ENCODE assay signal across 20 mouse cellular contexts in the genomic region with DNA sequence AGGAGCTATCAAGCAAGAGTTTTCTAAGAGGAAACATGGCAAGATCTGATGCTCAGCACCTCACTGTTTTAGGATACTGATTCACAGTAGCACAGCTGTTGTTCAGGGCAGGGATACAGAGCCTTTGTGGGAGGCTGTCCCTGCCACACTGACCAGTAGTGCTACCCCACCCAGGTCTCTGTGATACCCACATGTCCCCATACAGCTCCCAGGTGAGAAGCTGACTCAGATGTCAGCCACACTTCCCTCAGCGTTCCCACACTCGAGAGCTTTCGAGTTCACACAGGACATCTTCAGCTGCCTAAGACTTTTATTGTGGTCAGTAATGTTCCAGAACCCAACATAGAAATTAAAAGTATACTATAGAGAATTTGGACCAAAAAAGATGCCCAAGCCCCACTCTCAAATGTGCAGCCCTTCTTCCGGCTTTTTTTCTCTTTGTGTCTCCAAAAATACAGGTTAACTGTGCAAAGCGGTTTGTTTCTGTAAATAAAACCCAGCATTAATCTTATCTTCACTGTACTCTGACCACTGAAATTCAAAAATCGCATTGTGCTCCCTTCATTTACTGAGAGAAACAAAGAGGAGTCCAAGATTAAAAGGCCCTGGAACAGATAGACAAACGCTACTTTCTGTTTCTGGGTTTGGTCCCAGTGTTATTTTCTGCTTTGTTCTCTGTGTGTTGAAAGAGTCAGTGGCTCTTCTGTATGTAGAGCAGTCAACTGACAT. TPM values are rescaled to one million over a fixed set of nuclear protein-coding genes. Genes with fewer than 3 reads are reported as not detected.
A peak's percentile ranks its signal among the peaks of the same experiment; 100 is the strongest.
DNase-seq lines count a peak whose midpoint lies in the region; ATAC-seq and TF ChIP-seq lines count a peak whose summit lies in the region.
"Had no signal": no experiment of that assay in that cellular context is flagged by ENCODE, and none has a peak within 500 bp of the region (broad histone marks: within the 10 kb centered on the region; RNA-seq: fewer than 3 reads in every experiment).

No protein-coding gene starts in this region.

- H3K9ac ChIP-seq in midbrain, embryonic 11.5 days (ENCODE audit: low read length) = no peak overlapping the region
- H3K9ac ChIP-seq: forebrain, embryonic 12.5 days; midbrain, embryonic 13.5 days had no signal

- H3K36me3 ChIP-seq in midbrain, embryonic 11.5 days (ENCODE audit: control insufficient read depth, insufficient read depth, low read length) = no peaks in the 10 kb centered on the region
- H3K36me3 ChIP-seq in midbrain, embryonic 10.5 days = no peaks in the 10 kb centered on the region
- H3K36me3 ChIP-seq in G1E (replicated peaks) = peaks cover 87% of the 10 kb centered on the region
- H3K36me3 ChIP-seq: forebrain, embryonic 12.5 days; hindbrain, embryonic 10.5 days; midbrain, embryonic 13.5 days had no signal

- intact Hi-C loops in left cerebral cortex, postnatal 10 days (cut with DNase I) = no loop called here

- H3K9me3 ChIP-seq in midbrain, embryonic 11.5 days (ENCODE audit: control insufficient read depth, low read length) = no peaks in the 10 kb centered on the region
- no peaks in the 10 kb centered on the region for H3K9me3 ChIP-seq in midbrain, embryonic 10.5 days (replicated peaks)
- no peaks in the 10 kb centered on the region for H3K9me3 ChIP-seq in G1E (replicated peaks)
- H3K9me3 ChIP-seq: forebrain, embryonic 12.5 days; hindbrain, embryonic 10.5 days; midbrain, embryonic 13.5 days had no signal

- peak; percentile 69 for DNase-seq in midbrain, embryonic 11.5 days (ENCODE audit: low spot score, missing footprints)
- no peak for DNase-seq in midbrain, embryonic 10.5 days (ENCODE audit: low spot score)
- no peak for DNase-seq in G1E (ENCODE audit: low spot score)
- DNase-seq in induced T-regulatory cell, adult 2 months (ENCODE audit: low read depth) = peak; percentile 68
- peak; percentile 77 to 87 for DNase-seq in natural killer cell, adult 2 months (ENCODE audit: low spot score in 2 of 2)
- no peak for DNase-seq in cerebellum, adult 11 months
- no peak for DNase-seq in left cerebral cortex, postnatal 10 days (ENCODE audit: extremely low spot score in 1 of 2, low spot score in 2 of 2)
- DNase-seq: adrenal gland, postnatal 14 days; cerebellum, adult 2 months; kidney, adult 18-20 months; left cerebral cortex, postnatal 4 days; right cerebral cortex, postnatal 25 days had no signal

- WGBS in midbrain, embryonic 11.5 days = 86% methylated on average over 7 of the region's 7 CpGs
- 91% methylated on average over 7 of the region's 7 CpGs for WGBS in midbrain, embryonic 10.5 days

- TF ChIP-seq CTCF in G1E (IDR thresholded peaks at IDR 0.05; ENCODE audit: low read depth, low read length) = no peak

- H3K27ac ChIP-seq in midbrain, embryonic 11.5 days (ENCODE audit: low read depth, low read length) = no peak overlapping the region
- H3K27ac ChIP-seq in midbrain, embryonic 10.5 days (replicated peaks) = no peak overlapping the region
- H3K27ac ChIP-seq: forebrain, embryonic 12.5 days; hindbrain, embryonic 10.5 days; hindbrain, postnatal 0 days; kidney, postnatal 0 days; layer of hippocampus, adult 2 months; macrophage; midbrain, embryonic 13.5 days had no signal

- no peaks in the 10 kb centered on the region for H3K27me3 ChIP-seq in midbrain, embryonic 11.5 days (ENCODE audit: control insufficient read depth, insufficient read depth, low read length)
- H3K27me3 ChIP-seq in midbrain, embryonic 10.5 days (ENCODE audit: low read depth, poor library complexity, severe bottlenecking) = no peaks in the 10 kb centered on the region
- no peaks in the 10 kb centered on the region for H3K27me3 ChIP-seq in G1E (ENCODE audit: insufficient read depth, low read length)
- H3K27me3 ChIP-seq: forebrain, embryonic 12.5 days; midbrain, embryonic 13.5 days had no signal

- H3K4me1 ChIP-seq in midbrain, embryonic 11.5 days (ENCODE audit: control insufficient read depth, insufficient read depth, low read length) = no peaks in the 10 kb centered on the region
- no peaks in the 10 kb centered on the region for H3K4me1 ChIP-seq in midbrain, embryonic 10.5 days
- H3K4me1 ChIP-seq in G1E (ENCODE audit: insufficient read depth, low read depth, low read length) = peaks cover 89% of the 10 kb centered on the region
- H3K4me1 ChIP-seq: forebrain, embryonic 12.5 days; hindbrain, embryonic 10.5 days; midbrain, embryonic 13.5 days had no signal

- no peak for ATAC-seq in midbrain, embryonic 11.5 days (ENCODE audit: low FRiP score)
- no peak for ATAC-seq in G1E (ENCODE audit: extremely low read depth, insufficient number of reproducible peaks, low FRiP score, poor library complexity, severe bottlenecking)
- ATAC-seq: activated CD4-positive, CD25-positive, alpha-beta regulatory T cell, adult 4 months; hindbrain, postnatal 0 days; midbrain, embryonic 13.5 days had no signal

- no peak overlapping the region for H3K4me3 ChIP-seq in midbrain, embryonic 11.5 days (ENCODE audit: low read depth, low read length)
- H3K4me3 ChIP-seq in midbrain, embryonic 10.5 days = no peak overlapping the region
- peak overlapping the region; percentile 30; the same call in 1 of the 2 replicates for H3K4me3 ChIP-seq in G1E (ENCODE audit: low read depth, low read length)
- H3K4me3 ChIP-seq: forebrain, embryonic 12.5 days; hindbrain, embryonic 10.5 days; layer of hippocampus, adult 2 months; midbrain, embryonic 13.5 days had no signal

- no peak overlapping the region for H3K4me2 ChIP-seq in midbrain, embryonic 11.5 days
- H3K4me2 ChIP-seq: forebrain, embryonic 12.5 days; midbrain, embryonic 13.5 days had no signal

RNA-seq across cellular contexts. Expression of a gene that starts 31.3 kb away (rescaled TPM):
- 2.3 and 2.7 TPM in 2 replicates for polyA plus RNA-seq in midbrain, embryonic 11.5 days (2014; fragmentation: Nextera tagmentation; extraction: Ambion mirVana)
- polyA plus RNA-seq in midbrain, embryonic 10.5 days (2016; fragmentation: Nextera tagmentation; extraction: Ambion mirVana) = 2.6 and 2.8 TPM in 2 replicates
- 143 and 149 TPM in 2 replicates for total RNA-seq in G1E (2014; fragmentation: Nextera tagmentation)
- total RNA-seq in G1E (2017) = 60.5 and 70.1 TPM in 2 replicates
- 214 and 245 TPM in 2 replicates for polyA plus RNA-seq in G1E (2012)
- total RNA-seq in left cerebral cortex, postnatal 10 days (2021) = 1 to 10 TPM; 3.2 to 3.6 TPM

Comparison
In these comparisons a context has a peak if more than half of its experiments do, and no peak if none do; other contexts are left out.
1. DNase-seq: peak in midbrain, embryonic 11.5 days (single experiment), induced T-regulatory cell, adult 2 months (single experiment) and natural killer cell, adult 2 months (2 of 2); none in midbrain, embryonic 10.5 days (single experiment), G1E (single experiment), cerebellum, adult 11 months (single experiment) and left cerebral cortex, postnatal 10 days (0 of 2).
2. RNA of a gene that starts 31.3 kb away (polyA plus RNA-seq): 214 to 245 TPM in G1E; 2.6 to 2.8 TPM in midbrain, embryonic 10.5 days and 2.3 to 2.7 TPM in midbrain, embryonic 11.5 days; every median in the first group is over 10 times any median in the second.